Mouse (Mus musculus): ENCODE data around the gene Gas7. TPM values are rescaled to one million over a fixed set of nuclear protein-coding genes. Genes with fewer than 3 reads are reported as not detected.

Gas7 gene
- total RNA-seq, 2 experiments from 2014 or later, result 22.7 to 27.1 TPM

GRCm38 (mm10) chr11:67627179-67627578 lies 171.9 kb downstream of the Gas7 start:
- no peak for DNase-seq

GRCm38 (mm10) chr11:67628522-67628921 lies 173.3 kb downstream of the Gas7 start:
- DNase-seq, result no peak

GRCm38 (mm10) chr11:67632906-67633305 lies 177.7 kb downstream of the Gas7 start:
- DNase-seq, result no peak

DNA sequence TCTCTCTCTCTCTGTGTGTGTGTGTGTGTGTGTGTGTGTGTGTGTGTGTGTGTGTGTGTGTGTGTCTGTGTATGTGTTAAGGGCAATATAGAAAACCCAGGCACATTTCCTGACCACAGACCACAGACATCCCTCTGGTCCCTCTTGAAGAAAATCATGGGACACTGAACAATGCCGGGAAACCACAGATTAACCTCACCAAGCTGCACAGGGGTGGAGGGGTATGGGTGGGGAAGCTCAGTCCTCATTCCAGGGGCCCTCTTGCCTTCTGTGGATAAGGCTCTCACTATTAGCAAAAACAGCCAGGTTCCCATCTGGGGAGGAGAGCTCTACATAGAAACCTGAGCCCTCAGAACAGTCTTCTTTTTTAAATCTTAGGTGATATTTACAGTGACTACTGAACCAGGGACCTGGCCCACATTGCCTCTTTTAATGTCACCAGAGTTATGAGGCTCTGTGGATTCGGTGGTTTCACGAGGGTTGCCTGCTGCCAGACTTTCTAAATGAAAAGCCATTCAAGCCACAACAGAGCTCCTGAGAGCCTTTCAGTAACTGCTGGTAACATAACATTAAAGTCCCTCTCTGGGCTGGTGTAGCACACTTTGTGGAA lies 178.5 kb downstream of the Gas7 start:
- no peak for DNase-seq

GRCm38 (mm10) chr11:67636201-67636600 lies 181.0 kb downstream of the Gas7 start:
- no peak for DNase-seq

DNA sequence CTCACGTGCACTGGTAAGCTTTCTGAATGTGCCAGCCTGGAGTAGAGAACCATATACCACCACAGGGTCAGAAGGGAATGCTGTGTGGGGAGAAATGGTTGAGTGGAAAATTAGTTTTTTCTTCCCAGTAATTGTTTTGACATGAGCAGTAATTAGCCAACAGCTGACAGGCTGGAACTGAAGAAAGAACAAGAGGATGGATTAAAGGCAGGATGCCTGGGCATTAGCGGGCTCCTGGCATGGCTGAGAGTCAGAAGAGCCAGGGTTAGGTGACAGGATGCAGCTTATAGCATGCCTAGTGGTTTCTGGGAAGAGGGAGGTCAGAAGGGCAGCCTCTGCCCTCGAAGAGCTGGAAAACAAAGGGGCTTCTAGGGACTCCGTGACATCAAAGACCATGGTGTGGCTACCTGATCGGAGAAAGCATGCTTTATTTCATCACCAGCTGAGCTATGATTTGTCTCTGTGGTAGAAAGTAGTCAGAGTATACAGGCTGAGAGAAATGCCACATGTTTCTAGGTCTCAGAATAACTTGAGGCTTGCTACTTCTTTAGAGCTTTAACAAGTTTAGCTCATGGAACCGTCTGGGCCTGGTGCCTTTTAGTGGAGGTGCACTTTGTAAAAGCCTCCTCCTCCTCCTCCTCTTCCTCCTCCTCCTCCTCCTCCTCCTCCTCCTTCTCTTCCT lies 181.8 kb downstream of the Gas7 start:
- no peak for DNase-seq

DNA sequence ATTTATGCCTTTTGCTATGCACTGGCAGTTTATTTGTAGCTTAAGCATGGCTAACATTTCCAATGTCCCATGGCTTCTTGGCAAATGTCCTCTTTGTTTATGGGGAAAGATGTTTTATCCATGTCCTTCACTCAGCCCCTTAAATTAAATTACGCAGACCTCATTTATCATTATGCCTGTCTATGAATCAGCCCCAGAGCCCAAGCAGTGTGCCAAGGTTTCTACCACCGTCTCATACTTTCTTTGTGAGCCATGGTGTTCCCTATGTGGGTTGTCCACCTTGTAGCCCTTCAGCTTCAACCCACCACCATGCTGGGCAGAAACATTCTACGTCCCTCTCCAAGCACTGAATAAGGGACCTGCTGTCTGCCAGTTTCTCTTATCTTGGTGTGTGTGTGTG lies 183.2 kb downstream of the Gas7 start:
- no peak for DNase-seq

GRCm38 (mm10) chr11:67640299-67640698 lies 185.1 kb downstream of the Gas7 start:
- no peak for DNase-seq

DNA sequence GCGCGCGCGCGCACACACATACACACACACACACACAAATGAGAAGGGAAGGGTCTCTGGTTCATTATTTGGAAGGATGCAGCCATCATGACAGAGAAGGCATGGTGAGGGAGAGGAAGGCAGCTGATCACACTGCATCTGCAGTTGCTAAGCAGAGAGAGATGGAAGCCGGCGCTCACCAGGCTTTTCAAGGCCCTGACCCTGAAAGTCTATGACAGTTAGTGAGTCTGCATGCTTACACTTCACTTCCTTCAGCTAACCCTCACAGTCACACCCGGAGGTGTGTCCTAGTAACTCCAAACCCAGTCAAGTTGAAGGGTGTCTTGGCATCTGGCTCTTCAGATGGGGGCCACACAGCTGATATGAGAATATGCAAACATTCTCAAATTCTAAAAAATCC lies 187.2 kb downstream of the Gas7 start:
- DNase-seq, result no peak

DNA sequence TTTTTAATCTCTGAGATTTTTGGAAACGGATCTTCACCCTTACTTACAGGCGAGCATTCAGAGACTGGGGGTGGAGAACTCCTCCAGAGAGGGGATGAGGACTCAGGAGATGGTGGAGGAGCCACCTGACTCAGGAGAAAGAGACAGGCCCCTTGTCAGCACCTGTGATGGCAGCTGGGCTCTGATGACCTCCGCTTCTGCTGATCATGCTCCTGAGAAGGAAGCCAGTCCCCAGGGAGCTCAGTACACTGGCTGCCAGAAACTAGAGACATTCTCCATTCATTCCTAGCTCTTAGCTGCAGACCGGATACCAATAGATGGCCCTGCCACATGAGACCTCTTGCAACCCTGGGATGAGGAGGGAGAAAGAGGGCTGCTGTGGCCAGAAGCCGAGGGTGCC lies 187.6 kb downstream of the Gas7 start:
- DNase-seq, result no peak

- no peak for DNase-seq
Measured at GRCm38 (mm10) chr11:67643465-67643864, 188.2 kb downstream of the Gas7 start.

DNA sequence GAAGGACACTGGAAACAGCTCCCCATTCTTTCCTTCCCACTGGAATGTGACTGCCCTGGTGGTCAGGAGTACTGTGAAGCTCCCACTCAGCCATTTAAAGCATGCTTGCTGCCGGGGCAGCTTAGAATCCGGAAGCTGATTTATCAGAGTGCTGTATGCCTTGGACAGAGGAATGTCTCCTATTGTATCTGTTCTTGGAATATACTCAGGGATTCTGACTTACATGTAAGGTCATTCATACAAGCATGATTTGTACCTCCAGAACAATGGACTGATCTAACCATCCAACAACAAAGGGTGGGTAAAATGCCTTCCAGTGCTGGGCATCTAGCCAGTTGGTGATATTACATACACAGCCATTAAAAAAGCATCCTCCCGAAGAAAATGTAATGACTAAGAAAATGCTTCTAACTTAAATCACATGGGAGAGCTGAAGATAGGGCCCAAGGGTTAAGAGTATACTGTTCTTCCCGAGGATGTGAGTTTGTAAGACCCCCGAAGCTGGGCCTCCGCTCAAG lies 189.5 kb downstream of the Gas7 start:
- DNase-seq, result no peak

DNA sequence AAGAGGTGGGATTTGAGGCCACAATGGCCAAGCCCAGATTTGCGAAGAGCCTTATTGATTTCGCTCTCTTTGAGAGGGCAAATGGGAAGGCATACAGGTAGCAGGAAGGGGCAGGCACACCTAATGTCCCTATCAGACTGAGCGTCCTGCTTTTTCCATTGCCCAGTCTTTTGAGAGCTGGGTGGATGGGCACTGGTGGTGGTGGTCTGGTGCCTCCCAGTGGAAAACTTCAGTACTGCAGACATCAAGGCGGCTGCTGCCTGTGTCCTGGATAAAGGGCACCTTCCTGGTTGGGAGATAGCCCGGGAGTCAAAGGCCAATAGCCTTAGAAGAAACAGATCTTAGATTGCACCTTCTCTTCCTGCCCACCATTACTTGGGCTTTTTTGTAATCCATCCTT lies 192.5 kb downstream of the Gas7 start:
- DNase-seq, result peak; percentile 74

- DNase-seq, result no peak
Measured at GRCm38 (mm10) chr11:67648651-67649407, 193.6 kb downstream of the Gas7 start.

DNA sequence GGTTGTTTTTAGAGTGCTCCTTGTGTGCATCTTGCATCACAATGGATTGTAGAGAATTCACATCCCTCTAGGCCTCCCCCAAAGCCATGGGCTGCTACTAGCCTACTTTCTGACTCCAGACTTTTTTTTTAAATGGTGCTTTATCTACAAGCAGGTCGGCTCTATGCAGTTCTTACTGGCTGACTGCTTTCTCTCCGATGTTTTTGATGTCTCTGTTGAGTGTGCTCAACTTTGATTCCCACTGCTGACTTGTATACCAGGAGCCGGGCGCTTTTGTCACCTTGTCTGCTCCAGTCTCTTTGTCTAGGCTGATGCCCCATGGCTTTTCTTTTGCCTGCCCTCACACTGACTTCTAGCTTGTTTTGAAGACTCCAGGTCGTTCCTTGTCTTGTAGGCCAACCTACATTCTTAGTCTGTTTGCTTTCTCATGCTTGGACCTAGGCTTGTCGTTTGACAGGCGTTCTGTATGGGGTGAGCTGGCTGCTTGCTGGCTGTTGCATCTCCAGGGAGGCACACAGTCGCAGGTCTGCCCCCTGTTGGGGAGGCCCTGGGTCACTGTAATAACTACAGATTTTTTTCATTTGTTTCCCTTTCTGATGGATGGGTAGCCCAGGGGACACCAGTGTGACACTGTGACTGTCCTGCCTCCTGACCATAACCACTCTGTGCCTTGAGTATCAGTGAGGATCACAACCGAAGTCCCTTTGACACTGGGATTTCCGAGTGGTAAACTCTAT lies 194.9 kb downstream of the Gas7 start:
- no peak for DNase-seq

DNA sequence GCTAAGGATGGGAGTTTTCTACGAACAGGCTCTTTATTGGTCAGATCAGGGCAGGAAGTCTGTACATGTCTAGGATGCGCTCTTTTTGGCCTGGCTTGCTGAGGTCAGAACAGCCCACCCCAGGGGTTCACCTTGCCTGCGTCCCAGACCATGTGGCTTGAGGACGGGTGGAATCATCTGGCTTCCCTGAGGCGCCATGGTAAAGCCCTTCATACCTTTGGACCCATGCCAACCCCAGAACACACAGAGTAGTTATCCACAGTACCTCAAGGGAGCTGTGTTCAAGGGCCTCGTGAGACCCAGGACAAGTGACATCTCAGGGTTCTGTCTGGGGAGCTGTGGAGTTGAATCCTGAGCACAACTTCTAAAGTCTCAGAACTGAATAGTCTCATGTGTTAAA lies 196.5 kb downstream of the Gas7 start:
- DNase-seq, result no peak

- peak; percentile 34 for DNase-seq
Measured at GRCm38 (mm10) chr11:67652194-67652892, 197.1 kb downstream of the Gas7 start.

DNA sequence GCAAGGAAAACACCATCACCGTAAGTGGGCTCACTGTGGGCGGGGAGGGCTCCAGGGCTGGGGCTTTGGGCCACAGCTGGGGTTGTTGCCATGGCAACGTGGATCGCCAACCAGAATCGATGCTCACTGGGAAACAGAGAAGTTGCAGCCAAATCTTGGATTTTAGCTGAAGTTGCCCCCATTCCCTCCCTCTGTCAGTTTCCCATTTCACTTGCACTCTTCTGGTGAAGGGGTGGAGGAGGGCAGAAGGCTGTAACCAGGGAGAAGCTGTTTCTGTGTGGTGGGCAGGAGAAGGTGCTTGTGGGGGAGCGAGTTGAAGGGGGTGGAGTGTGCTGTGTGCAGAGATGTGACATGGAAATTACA lies 197.6 kb downstream of the Gas7 start:
- no peak for DNase-seq

- DNase-seq, result no peak
Measured at GRCm38 (mm10) chr11:67653521-67654090, 198.4 kb downstream of the Gas7 start.

- DNase-seq, result no peak
Measured at GRCm38 (mm10) chr11:67654514-67654913, 199.3 kb downstream of the Gas7 start.

DNA sequence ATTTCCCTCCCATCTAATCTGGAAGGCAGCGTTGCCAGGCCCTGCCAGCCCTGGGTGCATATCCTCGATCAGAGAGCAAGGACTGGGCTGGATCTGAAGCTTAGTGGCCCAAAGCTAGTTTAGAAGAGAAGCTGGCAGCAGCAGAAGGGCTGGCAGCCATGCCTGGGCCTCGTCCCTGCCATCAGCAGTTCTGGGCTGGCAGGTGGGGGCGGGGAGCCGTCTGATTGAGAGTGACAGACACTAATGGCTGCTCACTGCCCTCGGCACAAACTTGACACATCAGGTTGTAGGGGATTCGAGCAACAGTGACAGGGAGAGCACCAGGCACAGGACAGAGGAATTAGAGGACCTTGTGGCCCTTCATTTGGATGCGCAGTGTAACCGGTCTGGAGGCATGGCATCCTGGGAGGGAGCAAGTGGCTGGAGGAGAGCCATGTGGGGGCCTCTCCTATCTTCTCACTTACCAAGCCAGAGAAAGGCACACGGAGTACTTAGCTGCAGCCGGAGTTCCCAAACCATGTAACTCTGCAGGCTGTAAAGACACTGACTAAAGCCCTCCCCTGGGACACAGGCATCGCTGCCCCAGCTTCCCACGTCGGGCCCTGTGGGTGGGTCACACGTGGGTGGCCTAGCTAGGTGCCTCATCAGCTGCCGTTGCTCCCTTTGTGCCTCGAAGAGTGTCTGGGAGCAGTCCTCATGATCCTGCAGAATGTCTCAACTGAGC lies 200.2 kb downstream of the Gas7 start:
- DNase-seq, result peak; percentile 51
